Mouse (Mus musculus): ENCODE data around the gene Hmgn2.
"Not testable (repeated sequence)": the region's sequence is repeated elsewhere in the genome, so short reads cannot be mapped to it uniquely, and the experiment has no call there.

Gene Hmgn2

GRCm38 (mm10) chr4:133988289-133988688 is 19.8 kb upstream of the Hmgn2 start:
- in situ Hi-C loops (cut with MboI; ENCODE audit: low pct_unique_long_range_greater_than_20kb in 1 of 2, low sequenced_read_pairs in 2 of 2, unreplicated experiment in 1 of 2), result not testable (repeated sequence)

GRCm38 (mm10) chr4:133982936-133983335 is 14.5 kb upstream of the Hmgn2 start:
- in situ Hi-C loops (cut with MboI; ENCODE audit: low pct_unique_long_range_greater_than_20kb in 1 of 2, low sequenced_read_pairs in 2 of 2, unreplicated experiment in 1 of 2), result no loop called here

GRCm38 (mm10) chr4:133980496-133980895 is 12.0 kb upstream of the Hmgn2 start:
- in situ Hi-C loops (cut with MboI; ENCODE audit: low pct_unique_long_range_greater_than_20kb in 1 of 2, low sequenced_read_pairs in 2 of 2, unreplicated experiment in 1 of 2), result no loop called here

- in situ Hi-C loops (cut with MboI; ENCODE audit: low pct_unique_long_range_greater_than_20kb in 1 of 2, low sequenced_read_pairs in 2 of 2, unreplicated experiment in 1 of 2), result no loop called here
These were observed 9.7 kb upstream of the Hmgn2 start for GRCm38 (mm10) chr4:133978021-133978711.

GRCm38 (mm10) chr4:133971741-133972140 is 3.3 kb upstream of the Hmgn2 start:
- in situ Hi-C loops (cut with MboI; ENCODE audit: low pct_unique_long_range_greater_than_20kb in 1 of 2, low sequenced_read_pairs in 2 of 2, unreplicated experiment in 1 of 2), result no loop called here

GRCm38 (mm10) chr4:133970876-133971275 is 2.4 kb upstream of the Hmgn2 start:
- in situ Hi-C loops (cut with MboI; ENCODE audit: low pct_unique_long_range_greater_than_20kb in 1 of 2, low sequenced_read_pairs in 2 of 2, unreplicated experiment in 1 of 2), result no loop called here

GRCm38 (mm10) chr4:133970196-133970595 is 1.7 kb upstream of the Hmgn2 start:
- in situ Hi-C loops (cut with MboI; ENCODE audit: low pct_unique_long_range_greater_than_20kb in 1 of 2, low sequenced_read_pairs in 2 of 2, unreplicated experiment in 1 of 2), result no loop called here

- in situ Hi-C loops (cut with MboI; ENCODE audit: low pct_unique_long_range_greater_than_20kb in 1 of 2, low sequenced_read_pairs in 2 of 2, unreplicated experiment in 1 of 2), result no loop called here
These were observed 792 bp upstream of the Hmgn2 start for GRCm38 (mm10) chr4:133969114-133969770.

- in situ Hi-C loops (cut with MboI; ENCODE audit: low pct_unique_long_range_greater_than_20kb in 1 of 2, low sequenced_read_pairs in 2 of 2, unreplicated experiment in 1 of 2), result no loop called here
These were observed 642 bp downstream of the Hmgn2 start for GRCm38 (mm10) chr4:133967866-133968149.

GRCm38 (mm10) chr4:133967138-133967865 is 1.1 kb downstream of the Hmgn2 start:
- in situ Hi-C loops (cut with MboI; ENCODE audit: low pct_unique_long_range_greater_than_20kb in 1 of 2, low sequenced_read_pairs in 2 of 2, unreplicated experiment in 1 of 2), result no loop called here

GRCm38 (mm10) chr4:133966271-133966940 is 2.0 kb downstream of the Hmgn2 start:
- in situ Hi-C loops (cut with MboI; ENCODE audit: low pct_unique_long_range_greater_than_20kb in 1 of 2, low sequenced_read_pairs in 2 of 2, unreplicated experiment in 1 of 2), result no loop called here

- in situ Hi-C loops (cut with MboI; ENCODE audit: low pct_unique_long_range_greater_than_20kb in 1 of 2, low sequenced_read_pairs in 2 of 2, unreplicated experiment in 1 of 2), result no loop called here
These were observed 5.9 kb downstream of the Hmgn2 start for GRCm38 (mm10) chr4:133962566-133962965.

- in situ Hi-C loops (cut with MboI; ENCODE audit: low pct_unique_long_range_greater_than_20kb in 1 of 2, low sequenced_read_pairs in 2 of 2, unreplicated experiment in 1 of 2), result no loop called here
These were observed 9.6 kb downstream of the Hmgn2 start for GRCm38 (mm10) chr4:133958884-133959283.

- in situ Hi-C loops (cut with MboI; ENCODE audit: low pct_unique_long_range_greater_than_20kb in 1 of 2, low sequenced_read_pairs in 2 of 2, unreplicated experiment in 1 of 2), result no loop called here
These were observed 12.1 kb downstream of the Hmgn2 start for GRCm38 (mm10) chr4:133956358-133956757.

- in situ Hi-C loops (cut with MboI; ENCODE audit: low pct_unique_long_range_greater_than_20kb in 1 of 2, low sequenced_read_pairs in 2 of 2, unreplicated experiment in 1 of 2), result no loop called here
These were observed 21.7 kb downstream of the Hmgn2 start for GRCm38 (mm10) chr4:133946736-133947135.

GRCm38 (mm10) chr4:133943791-133944190 is 24.7 kb downstream of the Hmgn2 start:
- in situ Hi-C loops (cut with MboI; ENCODE audit: low pct_unique_long_range_greater_than_20kb in 1 of 2, low sequenced_read_pairs in 2 of 2, unreplicated experiment in 1 of 2), result no loop called here

- in situ Hi-C loops (cut with MboI; ENCODE audit: low pct_unique_long_range_greater_than_20kb in 1 of 2, low sequenced_read_pairs in 2 of 2, unreplicated experiment in 1 of 2), result no loop called here
These were observed 25.8 kb downstream of the Hmgn2 start for GRCm38 (mm10) chr4:133942679-133943078.

- in situ Hi-C loops (cut with MboI; ENCODE audit: low pct_unique_long_range_greater_than_20kb in 1 of 2, low sequenced_read_pairs in 2 of 2, unreplicated experiment in 1 of 2), result no loop called here
These were observed 26.9 kb downstream of the Hmgn2 start for GRCm38 (mm10) chr4:133941576-133941975.

Data from mouse embryonic stem cell (cell line).